Mouse (Mus musculus): ENCODE results near the gene Skint6. TPM values are rescaled to one million over a fixed set of nuclear protein-coding genes. Genes with fewer than 3 reads are reported as not detected.
"Not testable (repeated sequence)": the region's sequence is repeated elsewhere in the genome, so short reads cannot be mapped to it uniquely, and the experiment has no call there.

The Skint6 gene
- polyA plus RNA-seq (2015; fragmentation: Nextera tagmentation; extraction: Ambion mirVana): not detected in 2 replicates

GRCm38 (mm10) chr4:113286873-113287272 lies at the start of gene Skint6:
Gene Skint6 (minus strand): TSS chr4:113286973.
- no peaks in the 10 kb centered on the region for H3K36me3 ChIP-seq
- no peak within 1 kb of the TSS for H3K27ac ChIP-seq (replicated peaks)
- no peak within 1 kb of the TSS for H3K9ac ChIP-seq
- no peak within 1 kb of the TSS for H3K4me3 ChIP-seq
- no peaks in the 10 kb centered on the region for H3K4me1 ChIP-seq (replicated peaks)
- H3K4me2 ChIP-seq: no peak within 1 kb of the TSS
- H3K9me3 ChIP-seq: 0 out of 2 replicates have a peak, but pooled peaks cover 10% of the 10 kb centered on the region
- ATAC-seq (ENCODE audit: low read depth): no peak
- 58% methylated on average over 2 of the region's 2 CpGs for WGBS
- H3K27me3 ChIP-seq: no peaks in the 10 kb centered on the region

GRCm38 (mm10) chr4:113320911-113321310 lies 34.1 kb upstream of the Skint6 start:
- no peak overlapping the region for H3K4me2 ChIP-seq
- H3K9ac ChIP-seq: no peak overlapping the region
- no peaks in the 10 kb centered on the region for H3K4me1 ChIP-seq (replicated peaks)
- H3K4me3 ChIP-seq: no peak overlapping the region
- no peaks in the 10 kb centered on the region for H3K36me3 ChIP-seq
- H3K27ac ChIP-seq (replicated peaks): no peak overlapping the region
- H3K27me3 ChIP-seq: no peaks in the 10 kb centered on the region
- peaks cover 53% of the 10 kb centered on the region for H3K9me3 ChIP-seq
- no peak for ATAC-seq (ENCODE audit: low read depth)
- WGBS: 82% methylated on average over 1 of the region's 1 CpGs

GRCm38 (mm10) chr4:113301773-113302473 lies 15.2 kb upstream of the Skint6 start:
- Histone ChIP-seq H3K4me1 (replicated peaks) (no peaks in the 10 kb centered on the region), H3K36me3 (no peaks in the 10 kb centered on the region), H3K9me3 (peaks cover 11% of the 10 kb centered on the region), H3K4me2 (no peak overlapping the region), H3K27ac (replicated peaks) (no peak overlapping the region), H3K9ac (no peak overlapping the region), H3K27me3 (no peaks in the 10 kb centered on the region), H3K4me3 (no peak overlapping the region)
- 66% methylated on average over 3 of the region's 3 CpGs for WGBS
- ATAC-seq (ENCODE audit: low read depth): no peak

GRCm38 (mm10) chr4:113263363-113264060 lies 23.3 kb downstream of the Skint6 start:
- WGBS: 91% methylated on average over 1 of the region's 1 CpGs
- peaks cover 20% of the 10 kb centered on the region for H3K9me3 ChIP-seq

GRCm38 (mm10) chr4:113245808-113246207 lies 41.0 kb downstream of the Skint6 start:
- no peaks in the 10 kb centered on the region for H3K27me3 ChIP-seq
- H3K4me3 ChIP-seq: no peak overlapping the region
- 0 out of 2 replicates have a peak, but pooled peaks cover 5% of the 10 kb centered on the region for H3K9me3 ChIP-seq
- no peak overlapping the region for H3K9ac ChIP-seq
- no peak overlapping the region for H3K27ac ChIP-seq (replicated peaks)
- no peaks in the 10 kb centered on the region for H3K36me3 ChIP-seq
- no peak for ATAC-seq (ENCODE audit: low read depth)
- no peaks in the 10 kb centered on the region for H3K4me1 ChIP-seq (replicated peaks)
- no peak overlapping the region for H3K4me2 ChIP-seq

More at GRCm38 (mm10) chr4:113263363-113264060, 23.3 kb downstream of the Skint6 start:
- H3K4me3 ChIP-seq: no peak overlapping the region
- no peak overlapping the region for H3K4me2 ChIP-seq
- H3K27ac ChIP-seq (replicated peaks): no peak overlapping the region
- no peaks in the 10 kb centered on the region for H3K27me3 ChIP-seq
- H3K9ac ChIP-seq: no peak overlapping the region
- H3K4me1 ChIP-seq (replicated peaks): no peaks in the 10 kb centered on the region
- no peaks in the 10 kb centered on the region for H3K36me3 ChIP-seq
- no peak for ATAC-seq (ENCODE audit: low read depth)

- H3K4me3 ChIP-seq: no peak overlapping the region
- peaks cover 6% of the 10 kb centered on the region; the same call in 1 of the 2 replicates for H3K9me3 ChIP-seq
- H3K27me3 ChIP-seq: no peaks in the 10 kb centered on the region
- H3K36me3 ChIP-seq: no peaks in the 10 kb centered on the region
- WGBS: 51% methylated on average over 3 of the region's 3 CpGs
- no peak overlapping the region for H3K9ac ChIP-seq
- H3K4me1 ChIP-seq (replicated peaks): no peaks in the 10 kb centered on the region
- ATAC-seq (ENCODE audit: low read depth): no peak
- H3K27ac ChIP-seq (replicated peaks): no peak overlapping the region
- no peak overlapping the region for H3K4me2 ChIP-seq
These were observed 219.2 kb downstream of the Skint6 start for GRCm38 (mm10) chr4:113067621-113068020.

GRCm38 (mm10) chr4:112979160-112979559 lies 307.6 kb downstream of the Skint6 start:
- peaks cover 13% of the 10 kb centered on the region for H3K9me3 ChIP-seq
- 0 out of 2 replicates have a peak overlapping the region, but pooled peaks have one; percentile 14 for H3K4me2 ChIP-seq
- not testable (repeated sequence) for H3K9ac ChIP-seq; H3K4me1 ChIP-seq (replicated peaks); H3K27me3 ChIP-seq; H3K36me3 ChIP-seq; H3K4me3 ChIP-seq; ATAC-seq (ENCODE audit: low read depth); H3K27ac ChIP-seq (replicated peaks)
- WGBS: 31% methylated on average over 20 of the region's 22 CpGs

GRCm38 (mm10) chr4:112790646-112791045 lies 496.1 kb downstream of the Skint6 start:
- Histone ChIP-seq H3K27ac (replicated peaks) (no peak overlapping the region), H3K9me3 (peaks cover 42% of the 10 kb centered on the region), H3K27me3 (no peaks in the 10 kb centered on the region), H3K36me3 (no peaks in the 10 kb centered on the region), H3K4me1 (replicated peaks) (no peaks in the 10 kb centered on the region), H3K4me3 (no peak overlapping the region), H3K9ac (no peak overlapping the region), H3K4me2 (no peak overlapping the region)
- WGBS: 8% methylated on average over 1 of the region's 1 CpGs
- ATAC-seq (ENCODE audit: low read depth): no peak

- H3K4me2 ChIP-seq: no peak within 1 kb of the TSS
These were observed 512.0 kb downstream of the Skint6 start, which contains the start of gene Skint10 for GRCm38 (mm10) chr4:112774766-112775165. Gene Skint10 (minus strand): TSS chr4:112774866.

More at GRCm38 (mm10) chr4:112774766-112775165, 512.0 kb downstream of the Skint6 start, which contains the start of gene Skint10:
- ATAC-seq (ENCODE audit: low read depth): no peak
- Histone ChIP-seq H3K27ac (replicated peaks) (no peak within 1 kb of the TSS), H3K27me3 (no peaks in the 10 kb centered on the region), H3K36me3 (no peaks in the 10 kb centered on the region), H3K4me3 (no peak within 1 kb of the TSS), H3K4me1 (replicated peaks) (no peaks in the 10 kb centered on the region), H3K9me3 (peaks cover 16% of the 10 kb centered on the region; the same call in 1 of the 2 replicates), H3K9ac (no peak within 1 kb of the TSS)
- 92% methylated on average over 1 of the region's 1 CpGs for whole genome bisulfite sequencing
